Mouse (Mus musculus) left cerebral cortex, adult 11 months (tissue): ENCODE measurements at regions not wholly inside any gene's neighbourhood (a gene's known extent, or its start where the extent isn't known, plus 50 kb on each side); places are given as distances from the start of the nearest gene placed in this dataset.
A peak's percentile ranks its signal among the peaks of the same experiment; 100 is the strongest.

Source experiments
- DNase-seq: peaks from one replicate; pipeline ENCODE4 v3.0.0; 2022; ENCODE audit warnings: low spot score

DNA sequence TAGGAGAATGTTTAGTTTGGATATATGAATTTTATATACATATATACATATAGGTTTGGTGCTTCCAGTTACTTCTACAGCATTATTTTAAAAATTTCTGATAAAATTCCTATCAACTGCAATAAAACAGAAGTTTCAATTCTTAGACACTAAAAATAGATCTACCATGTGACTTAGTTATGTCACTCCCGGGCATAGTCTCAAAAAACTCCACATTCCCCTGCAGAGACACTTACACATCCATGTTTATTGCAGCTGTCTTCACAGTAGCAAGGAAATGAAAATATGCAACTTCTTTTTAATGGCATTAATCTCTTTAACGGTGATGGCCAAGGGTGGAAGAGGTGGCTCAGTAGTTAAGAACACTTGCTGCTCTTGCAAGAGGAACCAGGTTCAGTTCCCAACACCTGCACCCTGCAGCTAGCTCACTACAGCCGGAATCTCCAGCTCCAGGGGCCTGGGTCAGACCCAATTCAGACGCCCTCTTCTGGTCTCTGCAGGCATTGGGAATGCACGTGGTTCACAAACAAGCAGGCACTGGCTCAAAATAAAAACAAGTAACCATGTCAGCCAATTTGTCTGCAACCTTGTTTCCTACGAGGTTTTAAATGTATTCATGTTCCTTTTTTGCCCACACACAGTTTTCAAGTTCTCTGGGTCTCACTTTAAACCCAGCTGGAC is 204.4 kb downstream of the Adra2a start:
- DNase-seq, result no peak

DNA sequence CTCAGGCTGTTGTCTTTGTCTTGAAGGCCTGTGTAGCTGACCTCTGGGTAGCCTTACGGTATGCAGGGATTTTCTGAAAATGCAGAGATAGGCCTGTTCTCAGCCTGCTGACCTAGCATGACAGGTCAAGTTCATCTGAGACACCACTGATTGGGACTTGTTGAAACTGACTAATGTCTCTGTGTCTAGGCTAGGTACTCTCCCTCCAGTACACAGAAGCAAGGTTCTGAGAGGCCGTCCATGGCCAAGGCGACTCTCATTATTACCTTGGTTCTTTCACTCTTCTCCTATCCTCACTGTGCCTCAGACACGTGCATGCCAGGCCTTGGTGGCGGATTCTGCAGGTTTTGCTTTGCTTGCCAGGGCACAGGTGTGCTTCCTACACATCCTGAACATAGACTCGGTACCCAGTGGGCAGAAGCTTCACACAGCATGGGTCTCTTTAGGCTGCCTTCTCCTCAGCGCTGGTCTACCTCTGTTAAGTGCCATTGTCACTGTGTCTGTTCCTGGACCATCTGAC is 208.3 kb downstream of the Adra2a start:
- DNase-seq, result no peak

DNA sequence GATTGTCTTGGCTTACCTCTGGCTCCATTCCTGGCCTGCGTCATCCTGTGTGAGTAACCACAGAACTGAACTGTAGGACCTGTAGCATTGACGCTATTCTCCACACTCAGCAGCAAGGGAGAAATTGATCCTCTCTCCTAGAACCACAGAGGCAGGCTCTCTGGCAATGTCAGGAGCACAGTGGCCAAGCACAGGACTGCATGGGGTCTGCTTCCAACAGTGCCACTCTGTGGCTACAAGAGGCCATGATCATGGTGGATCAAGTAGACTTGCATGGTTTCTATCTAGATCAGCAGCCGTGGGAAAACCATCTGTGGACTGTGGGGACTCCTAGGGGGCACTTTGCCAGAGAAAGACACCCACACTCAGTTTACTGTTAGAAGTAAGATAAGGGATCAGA is 213.9 kb downstream of the Adra2a start:
- DNase-seq, result no peak

DNA sequence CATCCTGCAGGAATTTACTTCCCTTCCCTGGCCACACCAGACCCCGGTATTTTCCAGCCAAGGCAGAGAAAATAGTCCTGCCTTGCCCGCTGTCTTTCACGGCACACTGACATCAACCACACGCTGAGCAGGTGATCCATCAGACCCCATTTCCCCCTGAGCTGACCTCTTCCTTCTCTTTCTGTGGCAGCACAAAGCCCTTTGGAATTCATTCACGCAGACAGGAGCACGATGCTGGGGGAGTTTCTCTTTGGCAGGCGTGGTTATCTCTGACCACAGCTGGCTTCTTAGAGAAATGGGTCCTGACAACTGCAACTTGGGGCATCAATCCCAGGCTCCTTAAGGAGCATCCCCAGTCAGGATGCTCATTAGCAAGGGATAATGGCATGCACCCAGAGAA is 215.2 kb downstream of the Adra2a start:
- DNase-seq, result no peak

DNA sequence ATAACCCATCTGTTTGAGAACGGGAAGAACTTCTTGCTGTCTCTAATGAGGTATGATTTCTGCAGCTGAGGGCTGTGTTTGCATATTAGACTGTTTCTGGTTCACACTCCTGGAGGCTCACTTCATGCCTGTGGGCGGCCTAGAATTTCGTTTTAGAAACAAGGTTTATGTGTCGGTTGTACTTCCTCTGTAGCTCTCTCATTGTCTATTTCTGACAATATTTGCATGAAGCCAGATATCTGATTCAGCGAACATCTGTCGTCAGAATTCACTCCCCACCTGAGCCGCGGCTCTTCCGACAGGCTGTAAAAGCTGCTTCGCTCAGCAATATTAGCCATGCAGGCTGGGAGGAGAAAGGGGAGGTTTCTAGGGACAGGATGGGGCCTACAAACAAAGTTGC is 233.4 kb downstream of the Adra2a start:
- peak; percentile 11 for DNase-seq

DNA sequence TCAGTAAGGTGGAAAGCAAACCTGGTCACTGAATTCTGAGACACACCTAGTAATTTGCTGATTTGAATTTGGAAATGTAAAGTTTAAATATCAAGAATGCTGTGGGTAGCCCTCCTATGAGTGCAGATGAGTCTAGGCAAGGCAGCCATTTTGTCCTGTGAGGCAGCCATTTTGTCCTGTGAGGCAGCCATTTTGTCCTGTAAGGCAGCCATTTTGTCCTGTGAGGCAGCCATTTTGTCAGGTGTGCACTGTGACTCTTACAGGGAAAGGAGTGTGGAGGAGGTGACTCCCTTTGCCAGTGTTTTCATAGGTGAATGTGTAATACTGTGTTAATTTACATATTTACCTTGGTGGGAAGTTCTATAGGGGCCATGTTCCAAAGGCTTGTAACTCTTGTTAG is 241.5 kb downstream of the Adra2a start:
- DNase-seq, result no peak

DNA sequence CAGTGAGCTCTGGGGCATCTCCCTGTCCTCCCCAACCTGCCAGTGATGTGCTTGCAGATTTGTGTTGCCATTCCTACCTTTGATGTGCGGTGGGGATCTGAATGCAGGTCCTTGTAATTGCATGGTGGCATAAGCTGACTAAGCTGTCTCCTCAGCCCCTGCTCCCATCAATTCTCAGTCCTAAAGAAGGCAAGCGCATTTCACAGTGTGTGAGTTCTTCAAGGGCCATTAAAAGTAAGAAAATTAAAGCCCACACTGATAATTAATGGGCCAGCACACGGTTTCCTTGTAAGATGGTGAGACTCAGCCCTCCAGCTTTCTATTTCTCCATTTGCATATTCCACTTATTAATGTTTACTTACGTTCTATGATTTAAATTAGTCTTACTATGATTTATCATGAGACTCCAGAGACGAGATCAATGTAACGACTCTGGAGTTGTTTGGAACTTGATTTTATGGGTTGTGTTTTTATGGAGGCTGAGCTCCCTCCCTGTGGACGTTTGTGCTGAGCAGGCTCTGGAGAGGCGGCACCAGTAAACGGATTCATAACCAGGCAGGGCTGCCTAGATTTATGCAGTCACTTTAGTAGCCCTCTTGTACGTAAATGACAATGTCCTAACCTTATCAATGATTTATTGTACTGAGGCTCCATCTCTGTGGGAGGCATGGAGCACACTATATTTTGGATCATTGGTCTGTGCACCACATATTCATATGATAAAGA is 253.9 kb downstream of the Adra2a start:
- no peak for DNase-seq

DNA sequence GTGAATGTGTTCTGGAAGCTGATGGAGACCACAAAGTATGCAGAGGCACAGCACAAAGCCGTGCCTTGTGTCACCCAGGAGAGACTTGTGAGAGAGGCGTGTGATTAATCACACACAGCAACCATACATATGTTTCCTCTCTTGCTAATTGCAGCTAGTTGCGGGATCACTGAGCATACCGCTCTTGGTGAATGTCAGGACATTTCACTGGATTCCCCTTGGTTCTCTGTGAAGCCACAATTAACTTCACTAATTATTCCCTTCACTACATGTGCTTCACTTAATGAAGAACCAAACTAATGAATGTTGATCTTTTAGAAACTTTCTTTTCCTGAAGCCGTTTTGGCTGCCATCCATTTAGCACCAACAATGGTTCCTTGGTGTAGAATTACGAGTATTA is 267.3 kb downstream of the Adra2a start:
- DNase-seq, result no peak

DNA sequence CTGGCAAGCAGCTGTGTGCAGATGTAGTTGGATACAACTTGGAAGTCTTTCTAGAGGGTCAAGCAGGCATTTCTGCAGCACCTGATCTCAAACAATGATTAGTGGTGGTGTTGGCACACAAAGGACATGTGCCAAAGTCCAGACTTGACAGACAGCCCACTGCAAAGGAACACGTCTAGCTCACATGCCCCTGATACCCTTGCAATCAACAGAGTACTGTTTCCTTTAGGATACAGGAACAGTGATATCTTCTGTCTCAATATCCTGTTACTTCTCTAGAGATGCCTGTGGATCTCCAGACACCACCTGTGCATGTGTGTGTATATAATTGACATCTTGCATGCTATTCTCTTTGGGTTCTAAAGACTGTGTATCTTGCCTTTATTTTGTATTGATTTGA is 267.8 kb downstream of the Adra2a start:
- DNase-seq, result no peak

DNA sequence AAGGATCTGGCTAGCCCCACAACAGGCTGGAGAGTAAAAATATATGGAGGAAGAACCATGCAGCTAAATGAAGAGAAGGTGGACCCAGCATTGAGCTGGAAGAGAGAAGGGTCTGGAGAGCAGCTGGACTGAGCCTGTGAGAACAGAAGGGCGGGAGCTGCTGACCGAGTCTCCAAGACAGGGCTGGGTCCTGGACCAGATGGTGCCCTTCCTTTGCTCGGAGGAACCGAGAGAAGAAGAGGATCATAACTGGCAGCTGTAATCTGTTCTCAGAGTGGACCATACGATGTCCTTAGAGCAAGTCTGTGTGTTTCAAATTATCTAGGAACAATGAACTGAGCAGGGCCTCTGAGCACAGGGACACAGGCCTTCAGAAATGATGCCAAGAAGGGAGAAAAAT is 279.3 kb downstream of the Adra2a start:
- DNase-seq, result no peak

DNA sequence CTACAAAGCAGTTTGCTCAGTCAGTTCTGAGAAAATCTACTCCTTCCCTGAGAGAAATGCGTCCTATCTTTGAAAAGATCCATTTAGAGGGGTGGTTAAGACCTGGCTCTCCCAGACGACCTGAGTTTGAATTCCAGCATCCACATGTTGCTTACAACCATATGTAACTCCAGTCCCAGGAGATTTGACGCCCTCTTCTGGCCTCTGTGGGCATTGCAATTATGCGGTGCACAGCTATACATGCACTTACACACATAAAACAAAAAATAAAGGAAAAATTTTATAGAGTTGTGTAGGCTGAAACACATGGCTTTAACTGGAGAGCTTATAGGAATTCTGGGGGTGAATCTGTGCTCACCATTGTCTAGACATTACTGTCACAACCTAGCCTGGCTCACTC is 281.0 kb downstream of the Adra2a start:
- no peak for DNase-seq

DNA sequence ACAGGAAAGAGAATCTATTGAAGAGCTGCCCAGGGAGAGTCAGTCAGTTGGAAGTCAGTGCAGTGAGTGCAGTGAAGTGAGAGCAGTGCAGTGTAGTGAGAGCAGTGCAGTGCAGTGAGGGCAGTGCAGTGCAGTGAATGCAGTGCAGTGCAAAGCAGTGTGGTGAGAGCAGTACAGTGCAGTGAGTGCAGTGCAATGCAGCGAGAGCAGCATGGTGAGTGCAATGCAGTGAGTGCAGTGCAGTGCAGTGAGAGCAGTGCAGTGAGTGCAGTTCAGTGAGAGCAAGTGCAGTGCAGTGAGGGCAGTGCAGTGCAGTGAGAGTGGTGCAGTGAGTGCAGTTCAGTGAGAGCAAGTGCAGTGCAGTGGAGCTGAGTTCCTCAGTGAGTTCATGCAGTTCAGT is 288.2 kb downstream of the Adra2a start:
- no peak for DNase-seq

DNA sequence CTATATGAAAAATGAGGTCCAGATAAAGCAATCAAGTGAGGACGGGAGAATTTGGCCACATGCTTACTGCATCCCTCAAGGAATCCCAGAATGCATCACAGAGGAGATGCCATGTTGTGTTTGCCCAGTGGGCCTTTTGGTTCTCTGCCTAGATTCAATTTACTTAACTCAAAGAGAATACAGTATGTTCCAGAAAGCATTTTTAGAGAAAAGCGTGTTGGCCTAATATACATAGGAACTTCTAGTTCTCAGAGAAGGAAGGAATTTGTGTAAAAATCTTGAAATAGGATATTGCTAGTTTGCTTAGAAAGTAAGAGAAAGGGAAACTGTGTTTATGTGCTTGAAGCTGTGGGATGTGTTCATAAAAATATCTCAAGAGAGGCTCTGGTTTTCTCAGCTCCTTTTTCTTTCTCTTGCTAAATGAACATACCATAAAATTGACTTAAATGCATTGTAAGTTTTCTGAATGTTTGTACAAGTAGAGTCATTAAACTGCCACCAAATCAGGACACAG is 296.9 kb downstream of the Adra2a start:
- DNase-seq, result peak; percentile 4

DNA sequence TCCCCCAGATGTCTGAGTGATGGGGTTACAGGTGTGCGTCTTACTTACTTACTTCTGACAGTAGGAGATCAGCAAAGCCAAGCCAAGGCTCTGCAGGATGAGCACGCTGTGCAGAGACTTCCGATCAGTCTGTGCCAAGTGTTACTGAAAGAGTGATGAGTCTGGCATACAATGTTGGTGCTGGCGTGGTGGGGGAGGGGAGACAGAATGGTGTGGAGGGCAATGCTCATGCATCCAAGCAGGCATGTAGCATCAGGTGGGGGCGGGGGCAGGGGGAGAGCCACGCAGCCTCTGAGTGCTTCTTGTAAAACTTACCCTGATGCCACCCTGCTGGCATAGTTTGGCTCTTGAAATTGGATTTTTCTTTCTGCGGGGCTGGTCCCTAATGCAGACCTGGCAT is 315.8 kb downstream of the Adra2a start:
- DNase-seq, result no peak

DNA sequence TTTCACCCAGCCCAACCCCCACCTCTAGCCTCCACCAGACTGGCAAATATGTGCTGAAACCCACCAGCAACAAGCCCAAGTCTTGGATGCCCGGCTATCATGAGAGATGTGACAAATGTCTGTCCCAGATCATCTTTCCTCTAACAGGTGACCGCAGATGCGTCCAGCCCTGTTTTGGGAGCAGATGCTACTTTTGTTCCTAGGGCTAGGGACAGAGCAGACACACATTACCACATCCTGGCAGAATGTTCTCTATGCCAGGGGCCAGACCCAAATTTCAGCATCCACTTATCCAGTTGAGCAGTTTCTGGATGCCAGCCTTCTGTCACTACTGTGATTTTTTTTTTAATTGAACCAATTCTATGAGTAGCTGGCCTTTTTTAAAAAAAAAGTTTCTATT is 316.7 kb downstream of the Adra2a start:
- DNase-seq, result no peak

DNA sequence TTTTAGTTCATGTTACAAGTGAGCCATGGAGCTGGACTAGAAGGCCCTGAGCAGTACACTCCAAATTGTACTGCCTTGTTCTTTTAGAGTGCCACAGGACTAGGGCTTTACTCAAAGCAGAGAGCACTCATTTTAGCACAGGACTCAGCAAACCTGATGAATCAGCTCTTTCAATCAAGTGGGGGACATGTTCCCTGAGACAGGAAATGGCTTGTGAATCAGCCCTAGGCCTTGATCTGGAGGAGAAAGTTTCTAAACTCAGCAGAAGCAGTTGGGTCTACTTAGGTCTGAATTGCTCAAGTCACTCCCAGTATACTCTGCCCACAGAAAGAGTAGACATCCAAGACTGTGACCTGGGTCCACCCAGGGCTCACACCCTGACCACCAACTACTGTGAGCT is 341.1 kb downstream of the Adra2a start:
- no peak for DNase-seq

DNA sequence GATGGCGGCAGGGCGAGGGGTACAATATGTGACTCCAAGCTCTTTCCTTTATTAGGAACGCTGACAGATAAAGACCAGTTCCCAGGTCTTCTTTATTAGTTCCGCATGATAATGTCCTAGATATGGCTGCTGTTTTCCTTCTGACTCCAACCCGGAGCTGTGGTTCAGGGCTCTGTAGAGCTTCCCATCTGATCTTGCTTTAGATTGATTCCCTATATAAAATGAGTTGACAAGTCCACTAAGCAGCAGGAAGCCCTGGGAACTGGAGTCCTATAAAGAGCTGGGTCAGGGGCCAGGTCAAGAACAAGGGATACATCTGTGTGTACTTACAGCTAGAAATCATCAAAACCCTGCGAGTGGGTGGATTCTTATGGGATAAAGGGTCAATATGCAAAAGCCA is 347.5 kb downstream of the Adra2a start:
- no peak for DNase-seq

DNA sequence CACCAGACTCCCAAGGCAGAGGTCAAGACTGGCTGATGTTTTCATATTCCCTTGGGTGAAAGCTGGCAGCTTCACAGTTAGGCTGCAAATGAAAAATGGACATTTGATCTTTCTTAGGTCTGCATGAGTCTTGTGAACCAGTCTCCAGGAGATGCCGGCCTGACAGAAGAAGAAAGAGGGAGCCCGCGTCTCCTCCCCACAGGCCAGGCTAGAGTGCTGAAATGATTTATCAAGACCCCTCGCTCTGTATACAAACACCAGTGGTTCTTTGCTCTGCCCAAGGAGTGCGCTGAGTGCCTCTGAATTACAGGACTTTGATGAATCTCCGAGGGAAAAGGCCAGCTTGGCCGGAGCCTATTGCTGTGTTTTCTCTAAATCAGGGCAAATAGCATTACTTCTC is 355.7 kb downstream of the Adra2a start:
- DNase-seq, result no peak

DNA sequence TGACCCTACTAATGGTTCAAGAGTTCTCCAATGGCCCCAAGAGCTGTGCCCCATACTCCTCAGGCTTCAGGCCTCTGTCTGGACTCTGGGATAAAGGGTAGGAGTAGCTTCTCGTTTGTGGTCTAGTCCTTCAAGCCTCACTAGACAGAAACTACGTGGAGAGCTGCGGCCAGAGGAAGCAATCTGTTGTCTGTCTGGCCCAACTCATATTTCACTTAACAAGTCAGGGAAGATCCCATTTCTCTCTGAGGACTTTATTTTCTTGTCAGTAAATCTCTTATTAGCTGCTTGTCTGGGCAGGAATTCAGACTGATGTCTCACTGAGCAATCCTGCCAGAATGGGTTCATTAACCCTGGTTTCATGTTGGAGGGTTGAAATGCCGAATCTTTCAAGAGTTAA is 364.0 kb downstream of the Adra2a start:
- no peak for DNase-seq

DNA sequence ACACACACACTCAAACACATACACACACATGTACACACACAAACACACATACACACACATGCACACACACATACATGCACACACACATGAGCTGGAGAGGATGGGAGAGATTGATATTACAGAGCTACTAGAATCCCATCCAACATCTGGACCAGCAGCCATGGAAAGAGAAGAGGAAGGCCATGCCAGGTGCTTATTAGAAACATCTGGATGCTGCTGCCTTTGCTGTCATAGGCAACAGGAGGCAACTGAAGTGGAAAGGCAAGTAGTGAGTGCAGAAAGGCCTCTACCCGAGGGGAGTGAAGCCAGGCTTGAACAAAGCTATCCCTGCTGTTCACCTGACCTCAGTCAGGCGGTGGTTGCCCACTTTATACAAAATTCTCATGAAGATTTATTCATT is 385.1 kb downstream of the Adra2a start:
- DNase-seq, result no peak

DNA sequence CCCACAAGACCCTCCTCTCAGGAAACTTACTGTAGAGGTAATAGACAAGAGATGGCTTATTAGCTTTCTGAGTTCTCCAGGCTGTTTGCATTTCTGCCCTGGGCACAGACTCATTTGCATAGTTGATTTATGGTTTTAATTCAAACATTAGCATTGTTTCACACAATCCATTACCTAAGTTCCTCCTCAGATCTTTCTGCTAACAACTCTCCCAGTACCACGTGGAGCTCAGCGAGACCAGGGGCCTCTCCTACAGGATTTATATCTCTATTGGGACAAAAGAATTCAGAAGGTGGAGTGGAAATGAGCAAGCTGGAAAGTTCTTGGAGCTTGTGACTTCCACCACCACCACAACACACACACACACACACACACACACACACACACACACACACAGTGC is 396.8 kb downstream of the Adra2a start:
- no peak for DNase-seq

DNA sequence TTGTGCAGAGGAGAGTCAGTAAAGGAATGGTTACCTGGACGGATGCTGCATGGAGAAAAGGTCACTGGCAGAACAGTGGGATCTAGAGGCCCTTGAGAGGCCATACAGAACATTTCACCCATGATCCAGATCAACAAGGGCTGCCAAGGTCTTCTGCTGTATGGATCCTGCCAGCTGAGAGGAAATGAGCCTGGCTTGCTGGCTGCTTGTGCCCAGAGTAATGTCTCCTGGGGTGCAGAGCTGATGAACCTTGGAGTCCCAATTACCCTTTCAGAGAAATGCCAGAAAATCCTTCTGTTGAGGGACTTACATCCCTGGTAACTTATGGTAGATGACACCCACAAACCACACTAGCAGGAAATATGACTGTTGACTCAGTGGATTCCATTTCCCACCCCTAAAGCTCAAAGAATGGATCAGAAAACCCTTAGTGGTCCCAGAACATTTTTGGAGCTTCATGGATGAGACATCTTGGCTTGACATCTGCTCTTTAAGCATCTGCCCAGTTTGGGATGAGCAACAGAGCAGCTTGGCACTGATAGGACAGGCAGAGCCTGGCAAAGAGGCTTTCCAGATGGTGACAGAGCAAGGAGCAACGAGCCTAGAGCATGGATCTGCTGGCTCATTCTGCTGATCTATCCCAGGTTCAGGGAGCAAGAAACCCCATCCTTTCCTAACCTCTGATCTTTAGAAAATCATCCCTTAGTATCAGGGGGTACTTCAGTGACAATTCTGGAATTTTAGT is 416.6 kb downstream of the Adra2a start:
- DNase-seq, result no peak

DNA sequence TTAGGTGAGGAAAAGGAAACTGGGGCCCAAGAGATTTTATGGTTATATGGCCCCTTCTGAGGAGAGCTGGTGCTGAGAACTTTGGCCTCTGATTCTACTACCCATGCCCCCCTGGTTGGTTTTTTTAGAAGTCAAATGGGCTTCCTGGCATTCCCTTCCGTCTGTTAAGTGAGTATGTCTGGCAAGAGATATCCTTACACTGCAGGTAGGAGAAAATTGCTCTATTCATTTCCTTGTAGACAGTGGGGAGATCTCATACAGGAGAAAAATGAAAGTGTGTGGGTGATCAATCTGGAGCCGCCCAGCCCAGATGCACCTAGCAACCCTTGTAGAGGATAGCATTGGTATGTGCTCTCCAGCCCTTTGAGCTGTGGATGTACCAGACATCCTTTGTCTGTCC is 418.5 kb downstream of the Adra2a start:
- DNase-seq, result no peak
